Mouse (Mus musculus): ENCODE data around the gene Cntn1.

Cntn1 gene

GRCm38 (mm10) chr15:92050996-92051352 is at the start of gene Cntn1:
Gene Cntn1 (plus strand): TSS chr15:92051165.
- DNase-seq (ENCODE audit: low spot score in 2 of 2): peak; percentile 86 to 87

- no peak for DNase-seq (ENCODE audit: low spot score in 2 of 2)
Observed at GRCm38 (mm10) chr15:92001431-92001830, 49.5 kb upstream of the Cntn1 start.

GRCm38 (mm10) chr15:92012165-92013083 is 38.5 kb upstream of the Cntn1 start:
- DNase-seq (ENCODE audit: low spot score in 2 of 2): no peak

GRCm38 (mm10) chr15:92034111-92034510 is 16.9 kb upstream of the Cntn1 start:
- DNase-seq (ENCODE audit: low spot score in 2 of 2): no peak

GRCm38 (mm10) chr15:92042538-92042937 is 8.4 kb upstream of the Cntn1 start:
- no peak for DNase-seq (ENCODE audit: low spot score in 2 of 2)

- no peak for DNase-seq (ENCODE audit: low spot score in 2 of 2)
Observed at GRCm38 (mm10) chr15:92046042-92046441, 4.9 kb upstream of the Cntn1 start.

- DNase-seq (ENCODE audit: low spot score in 2 of 2): no peak
Observed at GRCm38 (mm10) chr15:92048031-92048430, 2.9 kb upstream of the Cntn1 start.

- DNase-seq (ENCODE audit: low spot score in 2 of 2): no peak
Observed at GRCm38 (mm10) chr15:92048531-92048930, 2.4 kb upstream of the Cntn1 start.

GRCm38 (mm10) chr15:92051353-92052132 is 578 bp downstream of the Cntn1 start:
- DNase-seq (ENCODE audit: low spot score in 2 of 2): peak; percentile 56 to 57

- DNase-seq (ENCODE audit: low spot score in 2 of 2): peak in 1 of 2 experiments; percentile 50
Observed at GRCm38 (mm10) chr15:92052133-92052463, 1.1 kb downstream of the Cntn1 start.

GRCm38 (mm10) chr15:92057553-92057952 is 6.6 kb downstream of the Cntn1 start:
- DNase-seq (ENCODE audit: low spot score in 2 of 2): no peak

GRCm38 (mm10) chr15:92060986-92061385 is 10.0 kb downstream of the Cntn1 start:
- DNase-seq (ENCODE audit: low spot score in 2 of 2): no peak

GRCm38 (mm10) chr15:92079416-92079815 is 28.5 kb downstream of the Cntn1 start:
- DNase-seq (ENCODE audit: low spot score in 2 of 2): no peak

GRCm38 (mm10) chr15:92085876-92086275 is 34.9 kb downstream of the Cntn1 start:
- no peak for DNase-seq (ENCODE audit: low spot score in 2 of 2)

- no peak for DNase-seq (ENCODE audit: low spot score in 2 of 2)
Observed at GRCm38 (mm10) chr15:92087691-92088286, 36.8 kb downstream of the Cntn1 start.

GRCm38 (mm10) chr15:92090787-92091186 is 39.8 kb downstream of the Cntn1 start:
- DNase-seq (ENCODE audit: low spot score in 2 of 2): no peak

- no peak for DNase-seq (ENCODE audit: low spot score in 2 of 2)
Observed at GRCm38 (mm10) chr15:92092041-92092440, 41.1 kb downstream of the Cntn1 start.

- no peak for DNase-seq (ENCODE audit: low spot score in 2 of 2)
Observed at GRCm38 (mm10) chr15:92099410-92100174, 48.6 kb downstream of the Cntn1 start.

GRCm38 (mm10) chr15:92101956-92102355 is 51.0 kb downstream of the Cntn1 start:
- DNase-seq (ENCODE audit: low spot score in 2 of 2): no peak

GRCm38 (mm10) chr15:92112455-92112854 is 61.5 kb downstream of the Cntn1 start:
- peak in 1 of 2 experiments; percentile 16 for DNase-seq (ENCODE audit: low spot score in 2 of 2)

GRCm38 (mm10) chr15:92132936-92133335 is 82.0 kb downstream of the Cntn1 start:
- DNase-seq (ENCODE audit: low spot score in 2 of 2): no peak

- no peak for DNase-seq (ENCODE audit: low spot score in 2 of 2)
Observed at GRCm38 (mm10) chr15:92134254-92134653, 83.3 kb downstream of the Cntn1 start.

All from frontal cortex, postnatal 10 days (tissue).